Mouse (Mus musculus) adrenal gland (tissue): ENCODE data around the gene Rhobtb3.
"Not testable (repeated sequence)": the region's sequence is repeated elsewhere in the genome, so short reads cannot be mapped to it uniquely, and the experiment has no call there.

Experiments
- intact Hi-C: fragments of 180-260 bp; cut with DNase I; formaldehyde crosslinking; loops from one replicate; pipeline ENCODE4 v1.15.1; 2025

Rhobtb3 gene

DNA sequence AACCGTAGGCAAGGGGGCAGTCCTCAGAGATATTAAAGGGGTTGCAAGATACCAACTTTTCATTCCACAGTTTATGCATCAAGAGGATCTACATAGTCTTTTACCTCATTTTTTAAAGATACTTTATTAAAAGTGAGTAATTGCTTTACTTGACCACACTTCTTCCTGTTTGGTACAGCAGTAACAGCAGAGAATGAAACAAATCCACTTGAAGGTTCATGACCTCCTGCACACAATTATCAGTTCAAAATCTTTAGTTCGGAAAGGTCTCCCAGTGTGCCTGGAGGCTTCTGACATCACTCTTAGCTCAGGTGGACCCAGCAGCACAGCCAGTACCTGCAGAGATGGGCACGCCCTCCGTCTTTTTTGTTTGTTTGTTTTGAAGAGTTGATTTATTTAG, 91.7 kb downstream of the Rhobtb3 start:
- intact Hi-C loops, result no loop called here

DNA sequence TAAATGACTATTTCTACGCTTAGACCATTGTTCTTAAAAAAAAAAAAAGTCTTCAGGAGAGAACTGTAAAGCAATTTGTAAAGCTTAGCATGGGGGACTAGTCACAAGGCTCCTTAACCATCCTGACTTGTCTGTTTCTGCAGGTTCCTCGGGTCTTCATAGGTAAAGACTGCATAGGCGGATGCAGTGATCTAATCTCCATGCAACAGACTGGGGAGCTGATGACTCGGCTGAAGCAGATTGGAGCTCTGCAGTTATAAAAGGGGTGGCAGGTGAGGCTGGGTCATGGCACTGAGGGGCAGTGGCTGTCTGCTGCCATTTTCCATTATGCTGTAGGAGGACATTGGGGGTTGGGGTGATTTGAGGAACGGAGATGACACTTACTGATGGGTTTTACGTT, 96.7 kb downstream of the Rhobtb3 start:
- intact Hi-C loops, result no loop called here

DNA sequence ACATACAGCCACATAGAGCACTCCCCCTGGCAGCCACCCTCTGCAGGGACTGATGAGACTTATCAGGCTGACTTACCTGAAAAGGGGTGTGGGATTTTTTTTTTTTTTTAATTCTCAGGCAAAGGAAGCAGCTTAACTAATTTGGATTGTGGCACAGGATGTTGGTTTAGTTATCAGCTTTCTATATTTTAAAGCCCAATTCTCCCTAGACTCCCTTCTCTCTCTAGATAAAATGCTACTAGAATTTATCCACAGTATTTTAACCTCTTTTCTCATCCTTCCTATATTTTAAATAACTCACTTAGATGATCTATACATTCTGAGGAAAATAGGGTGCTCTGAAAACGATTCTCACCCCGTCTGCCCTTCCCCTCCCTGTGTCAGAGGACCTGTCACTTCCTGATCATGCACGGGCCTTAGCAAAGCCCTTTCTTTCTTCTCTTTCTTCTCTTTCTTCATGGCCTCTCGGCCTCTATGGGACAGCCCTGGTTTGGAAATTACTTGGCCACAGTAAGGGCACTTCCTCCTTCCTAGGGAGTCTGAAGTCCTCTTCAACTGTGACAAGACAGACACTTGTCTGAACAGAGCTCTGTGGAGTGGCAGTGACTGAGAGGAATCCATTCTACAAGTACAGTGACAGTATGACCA, 98.1 kb downstream of the Rhobtb3 start:
- intact Hi-C loops, result no loop called here

DNA sequence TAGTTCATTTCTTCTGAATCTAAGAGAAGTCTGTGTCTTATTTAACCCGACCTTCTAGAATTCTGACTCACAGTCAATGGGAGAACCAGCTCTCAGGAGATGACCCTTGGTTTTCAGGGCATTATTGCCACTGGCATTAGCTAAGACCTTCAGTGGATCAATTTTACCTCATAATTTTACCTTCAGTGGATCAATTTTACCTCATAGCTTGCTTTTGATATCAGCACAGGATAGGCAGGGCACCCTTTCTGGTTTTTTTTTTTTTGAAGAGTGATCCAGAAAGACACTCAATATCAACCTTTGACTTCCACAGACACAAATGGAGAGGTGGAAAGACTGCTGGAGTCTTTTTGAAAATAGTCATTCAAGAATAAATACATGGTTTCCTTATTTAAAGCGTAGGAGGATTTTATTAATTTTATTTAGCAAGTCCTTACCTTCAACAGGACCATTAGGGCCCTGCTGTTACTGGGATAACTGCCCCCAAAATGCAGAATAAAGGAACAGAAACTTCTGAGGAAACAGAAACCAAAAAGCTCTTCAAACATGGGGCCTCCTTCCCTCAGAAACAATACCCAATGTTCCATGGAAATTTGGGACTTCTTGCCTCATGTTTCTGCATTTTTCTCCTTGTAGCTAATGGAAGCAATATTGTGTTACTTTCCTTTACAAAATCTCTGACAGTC, 98.7 kb downstream of the Rhobtb3 start:
- intact Hi-C loops, result loop anchor here (5.0 kb wide), 1 partner anchor 138 kb away; the partner anchor contains the start of gene Ell2

DNA sequence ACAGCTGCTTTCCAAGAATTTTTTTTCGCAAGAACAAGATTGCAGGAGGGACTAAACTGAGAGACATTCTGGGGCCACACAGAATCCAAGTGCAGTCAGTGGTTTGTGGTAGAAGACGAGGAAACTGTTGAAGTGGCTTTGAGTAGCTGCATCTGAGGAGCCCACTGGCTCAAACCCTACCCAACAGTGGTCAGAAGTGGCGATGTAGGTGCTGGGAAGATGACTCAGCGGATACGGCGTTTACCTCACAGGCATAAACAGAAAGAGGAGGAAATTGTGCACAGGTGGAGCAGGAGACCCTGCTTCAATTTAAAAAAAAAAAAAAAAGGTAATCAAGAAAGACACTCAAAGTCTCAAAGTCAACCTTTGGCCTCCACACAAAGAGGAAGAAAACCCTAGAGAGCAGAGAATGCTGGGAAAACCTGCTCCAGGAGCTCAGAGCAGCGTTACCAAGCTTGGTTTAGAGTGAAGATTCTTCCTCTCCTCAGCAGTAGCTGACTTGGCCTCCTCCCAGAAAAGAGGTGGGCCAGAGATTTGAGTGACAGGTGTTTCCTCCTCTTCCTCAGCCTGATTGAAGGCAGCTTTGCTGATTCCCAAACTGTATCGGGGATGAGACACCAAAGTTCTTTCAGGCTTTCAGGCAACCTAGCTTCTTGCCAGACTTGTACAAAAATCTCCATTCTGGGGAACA, 99.6 kb downstream of the Rhobtb3 start:
- intact Hi-C loops, result loop anchor here (5.0 kb wide), 1 partner anchor 137 kb away; the partner anchor contains the start of gene Ell2

DNA sequence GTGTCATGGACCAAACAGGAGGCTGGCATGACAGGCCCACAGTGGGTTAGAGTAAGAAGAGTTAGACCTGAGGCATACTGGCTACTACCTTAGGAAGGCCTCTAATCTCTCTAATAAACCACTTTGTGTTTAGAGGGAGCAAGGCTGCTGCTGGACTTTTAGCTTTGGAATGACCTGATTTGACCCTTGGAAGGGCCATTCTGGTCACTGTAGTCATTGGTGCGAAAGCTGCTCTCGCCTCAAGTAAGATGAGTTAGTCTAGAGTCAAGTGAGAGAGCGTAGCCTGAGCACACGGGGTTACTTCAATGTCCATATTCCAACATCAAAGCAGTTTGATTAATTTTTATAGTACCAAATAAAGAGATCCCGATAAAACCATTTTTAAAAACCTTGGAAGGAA, 100.4 kb downstream of the Rhobtb3 start:
- intact Hi-C loops, result loop anchor here (5.0 kb wide), 1 partner anchor 136 kb away; the partner anchor contains the start of gene Ell2

DNA sequence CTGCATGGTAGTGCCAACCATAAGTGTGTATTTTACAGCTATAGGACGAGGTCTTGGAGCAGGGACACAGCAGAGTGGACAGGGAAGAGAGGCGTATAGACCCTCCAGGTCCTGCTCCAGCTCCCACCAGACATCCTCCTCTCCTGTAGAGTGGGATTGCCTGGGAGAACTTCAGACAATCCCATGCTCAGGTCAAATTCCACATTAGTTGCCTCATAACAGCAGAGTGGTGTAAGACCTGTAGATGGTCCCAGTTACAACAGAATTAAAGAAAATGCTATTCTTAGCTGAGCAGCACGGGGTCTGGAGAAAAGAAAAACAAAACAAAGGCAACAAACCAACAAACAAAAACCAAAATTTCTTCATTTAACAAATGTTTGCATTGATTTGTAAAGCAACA, 101.8 kb downstream of the Rhobtb3 start:
- intact Hi-C loops, result loop anchor here (5.0 kb wide), 1 partner anchor 135 kb away; the partner anchor contains the start of gene Ell2

DNA sequence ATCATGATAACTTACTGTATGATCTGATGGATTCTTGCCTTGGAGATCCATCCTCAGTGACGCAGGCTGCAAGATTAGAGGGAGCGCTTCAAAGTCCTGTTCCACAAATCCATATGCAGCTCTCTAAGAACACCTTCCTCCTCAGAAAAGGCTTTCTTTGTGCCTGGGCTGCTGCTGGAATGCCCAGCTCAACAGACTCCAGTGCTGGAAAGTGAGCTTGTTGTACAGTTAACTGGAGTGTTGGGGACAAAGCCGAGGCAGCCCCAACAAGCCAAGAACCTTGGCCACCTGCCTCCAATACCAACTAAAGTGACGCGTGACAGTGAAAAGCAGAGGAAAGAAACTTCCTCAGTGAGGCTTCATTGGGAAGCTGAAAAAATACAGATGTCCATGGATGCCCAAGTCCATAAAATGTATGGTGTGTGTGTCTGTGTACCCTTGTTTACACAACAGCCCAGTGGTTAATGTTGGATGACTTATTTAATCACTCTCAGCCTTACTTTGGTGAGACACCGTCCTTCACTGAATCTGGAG, 102.9 kb downstream of the Rhobtb3 start:
- intact Hi-C loops, result loop anchor here (5.0 kb wide), 1 partner anchor 134 kb away; the partner anchor contains the start of gene Ell2

DNA sequence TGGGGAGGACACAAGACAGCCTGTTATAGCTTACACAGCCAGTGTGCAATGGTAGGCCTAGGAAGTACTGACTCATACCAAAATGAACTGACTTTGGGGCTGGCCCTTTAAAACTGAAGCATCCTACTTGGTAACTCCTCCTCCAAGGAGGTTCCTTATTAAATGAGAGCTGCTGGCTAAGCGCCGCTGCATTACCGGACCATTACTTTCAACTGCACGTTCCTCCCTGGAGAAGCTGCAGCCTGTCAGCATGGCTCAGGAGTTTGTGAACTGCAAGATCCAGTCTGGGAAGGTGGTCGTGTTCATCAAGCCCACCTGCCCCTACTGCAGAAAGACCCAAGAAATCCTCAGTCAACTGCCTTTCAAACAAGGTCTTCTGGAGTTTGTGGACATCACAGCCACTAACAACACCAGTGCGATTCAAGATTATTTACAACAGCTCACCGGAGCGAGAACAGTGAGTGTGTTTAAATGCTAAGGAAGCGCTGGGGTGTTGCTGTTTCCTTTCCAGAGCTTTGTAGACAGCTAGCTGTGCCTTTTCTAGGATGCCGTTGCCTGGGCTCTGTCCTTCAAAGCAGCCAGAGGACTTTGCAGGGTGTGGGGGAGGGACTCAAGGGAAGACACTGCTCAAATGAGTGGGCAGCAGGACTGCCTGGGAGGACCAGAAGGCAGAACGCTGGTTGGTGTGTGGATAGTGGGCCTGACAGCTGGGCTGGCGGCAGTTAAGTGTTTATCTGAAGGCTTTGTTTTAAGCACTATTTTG, 103.8 kb downstream of the Rhobtb3 start, which contains the start of gene Glrx:
Gene Glrx, plus strand, starts transcription at position 150 of the 763 bp plus-strand sequence.
- intact Hi-C loops, result loop anchor here (5.0 kb wide), 1 partner anchor 133 kb away; the partner anchor contains the start of gene Ell2

DNA sequence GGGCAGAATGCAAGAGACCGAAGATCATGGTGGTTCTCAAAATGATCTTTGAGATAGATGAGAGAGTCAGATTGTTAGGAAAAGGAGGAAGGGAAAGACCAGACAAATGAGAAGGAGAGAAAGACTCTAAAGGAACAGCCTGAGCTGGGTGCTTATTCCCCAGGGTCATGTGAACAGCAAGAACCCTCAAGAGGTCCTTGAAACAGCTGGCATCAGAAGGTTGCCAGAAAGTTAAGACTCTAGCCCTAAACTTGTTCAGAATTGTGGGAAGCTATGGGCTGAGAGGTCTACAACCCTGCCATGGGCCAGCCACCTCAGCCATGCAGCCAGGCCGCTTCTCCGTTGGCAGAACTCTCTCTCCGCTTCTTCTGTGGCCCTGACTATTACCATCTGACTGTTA, 105.2 kb downstream of the Rhobtb3 start:
- intact Hi-C loops, result no loop called here

DNA sequence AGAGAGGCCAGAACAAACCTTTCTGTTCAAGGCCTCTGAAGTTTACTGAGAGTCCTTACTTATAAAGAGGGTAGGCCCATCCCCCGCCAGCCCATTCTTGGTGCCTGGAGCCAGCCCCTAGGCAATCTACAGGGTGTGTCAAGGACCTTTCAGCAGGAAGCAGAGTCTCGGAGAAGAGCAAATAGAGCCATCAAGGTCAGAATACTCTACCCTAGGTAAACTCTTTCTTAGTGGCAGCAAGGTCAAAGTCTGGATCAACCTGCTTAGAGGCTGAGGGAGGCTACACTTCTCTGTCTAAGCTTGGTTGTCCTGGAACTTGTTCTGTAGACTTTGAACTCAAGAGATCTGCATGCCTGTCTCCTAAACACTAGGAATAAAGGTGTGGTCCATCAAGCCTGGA, 108.3 kb downstream of the Rhobtb3 start:
- intact Hi-C loops, result no loop called here

DNA sequence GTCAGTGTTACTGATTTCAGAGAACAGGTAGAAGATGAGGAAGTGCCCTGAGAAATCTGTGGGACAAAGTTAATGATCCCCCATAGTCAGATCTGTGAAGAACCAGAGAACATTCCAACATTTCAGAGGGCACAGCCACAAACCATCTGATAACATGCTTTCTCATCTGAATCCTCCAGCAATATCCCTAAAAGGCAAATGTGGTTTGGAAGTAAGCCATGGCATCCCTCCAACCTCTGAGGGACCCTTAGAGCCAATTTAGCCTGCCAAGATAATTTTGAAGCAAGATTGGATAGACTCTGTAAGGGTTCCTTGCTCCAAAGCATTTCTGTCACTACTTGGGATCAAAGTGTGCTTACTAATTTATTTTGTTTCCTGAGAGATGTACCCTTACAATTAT, 110.2 kb downstream of the Rhobtb3 start:
- intact Hi-C loops, result no loop called here

DNA sequence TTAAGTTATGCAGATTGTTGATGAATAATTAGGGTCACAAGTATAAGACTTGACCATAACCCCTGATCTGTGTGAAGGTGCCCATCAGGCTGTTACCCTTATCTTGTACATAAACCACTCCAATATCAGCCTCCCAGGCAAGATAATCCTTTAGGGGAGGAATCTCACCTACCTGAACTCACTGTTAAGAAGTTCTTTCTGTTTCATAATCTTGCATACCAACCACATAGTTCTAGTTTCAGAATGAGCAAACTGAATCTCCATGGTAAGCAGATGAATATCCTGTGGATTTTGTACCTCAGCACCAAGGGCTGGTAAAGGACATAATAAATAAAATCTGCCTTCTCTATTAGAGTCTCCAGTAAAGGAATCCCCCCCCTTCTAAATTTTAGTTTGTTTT, 111.0 kb downstream of the Rhobtb3 start:
- intact Hi-C loops, result no loop called here

DNA sequence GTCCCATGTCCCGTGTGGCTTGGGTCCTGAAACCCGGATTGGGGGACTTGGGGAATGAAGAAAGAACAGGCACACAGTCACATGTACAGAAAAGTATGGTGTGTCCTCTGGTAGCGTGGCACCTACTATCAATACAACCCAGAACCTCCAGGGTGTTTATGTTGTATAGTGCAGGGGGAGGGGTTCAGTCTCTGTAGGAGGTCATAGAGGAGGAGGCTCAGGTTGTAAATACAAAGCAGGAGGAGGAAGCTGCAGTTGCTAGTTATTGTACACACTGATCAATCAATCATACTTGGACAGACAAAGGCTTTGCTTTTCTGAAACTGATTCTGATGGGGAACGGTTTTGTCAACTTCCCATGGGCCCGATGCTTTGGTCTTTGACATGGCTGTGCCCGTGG, 112.0 kb downstream of the Rhobtb3 start:
- intact Hi-C loops, result no loop called here

DNA sequence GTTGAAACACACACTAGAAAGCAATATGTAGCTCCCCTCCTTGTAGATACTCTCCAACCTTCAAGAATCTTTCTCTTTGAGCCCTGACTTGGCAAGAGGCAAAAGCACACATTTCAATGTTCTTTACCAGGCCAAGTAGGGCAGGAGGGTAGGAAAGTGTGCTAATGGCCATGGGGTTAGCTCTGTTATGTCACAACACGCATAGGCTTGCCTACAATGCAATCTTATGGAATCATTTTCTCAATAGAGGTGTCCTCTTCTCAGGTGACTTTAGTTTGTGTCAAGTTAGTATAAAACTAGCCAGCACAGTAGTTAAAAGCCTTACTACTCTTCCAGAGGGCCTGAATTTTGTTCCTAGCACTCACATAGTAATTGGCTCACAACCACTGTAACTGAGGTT, 113.0 kb downstream of the Rhobtb3 start:
- intact Hi-C loops, result no loop called here

DNA sequence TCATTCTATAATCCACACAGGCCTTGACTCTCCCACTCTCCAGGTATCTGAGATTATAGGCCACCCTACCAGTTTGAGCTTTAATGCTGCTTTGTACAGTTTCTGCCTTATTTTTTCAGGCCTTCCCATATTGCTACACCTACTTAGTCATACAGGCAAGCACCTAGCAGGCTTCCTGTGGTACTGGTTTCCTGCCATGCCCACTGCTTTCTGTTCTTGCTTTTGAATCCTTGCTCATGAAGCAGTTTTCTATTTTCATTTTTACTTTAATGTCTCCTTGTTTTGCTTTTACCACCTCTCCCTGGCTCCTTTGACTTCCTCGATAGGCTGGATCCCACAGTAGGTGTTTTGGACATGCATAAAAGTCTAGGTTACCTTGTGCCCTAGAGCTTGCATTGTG, 118.3 kb downstream of the Rhobtb3 start:
- intact Hi-C loops, result no loop called here

DNA sequence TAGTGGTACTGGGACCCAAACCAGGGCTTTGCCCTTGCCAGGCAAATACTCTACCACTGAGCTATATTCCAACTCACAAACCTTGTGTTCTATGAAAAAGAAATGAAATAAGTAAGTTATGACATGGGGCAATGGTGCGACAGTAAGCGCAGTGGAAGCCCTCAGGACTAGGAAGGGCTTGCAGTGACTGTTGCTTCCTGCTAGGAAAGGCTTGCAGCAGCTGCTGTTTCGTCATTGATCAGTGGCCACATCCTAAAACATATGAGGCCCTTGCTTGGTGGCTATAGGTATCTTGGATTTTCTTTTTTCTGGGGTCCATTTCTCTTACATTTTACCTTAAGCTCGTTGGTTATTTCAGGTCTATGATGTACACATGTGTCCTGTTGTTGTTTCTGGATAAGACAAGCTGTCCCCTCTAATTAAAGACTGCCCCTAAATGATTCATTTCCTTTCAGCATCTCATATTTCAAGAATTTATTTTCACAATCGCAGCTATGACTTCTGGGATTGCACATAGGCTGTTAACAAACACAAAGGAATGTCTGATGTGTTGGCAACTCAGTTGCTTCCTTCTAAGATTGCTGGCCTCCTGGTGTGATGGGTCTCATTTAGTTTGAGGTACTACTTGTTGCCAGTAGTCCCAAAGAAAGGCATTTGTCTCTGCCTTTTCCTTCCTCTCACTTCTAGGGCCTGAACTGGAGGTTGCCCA, 119.0 kb downstream of the Rhobtb3 start:
- intact Hi-C loops, result no loop called here

DNA sequence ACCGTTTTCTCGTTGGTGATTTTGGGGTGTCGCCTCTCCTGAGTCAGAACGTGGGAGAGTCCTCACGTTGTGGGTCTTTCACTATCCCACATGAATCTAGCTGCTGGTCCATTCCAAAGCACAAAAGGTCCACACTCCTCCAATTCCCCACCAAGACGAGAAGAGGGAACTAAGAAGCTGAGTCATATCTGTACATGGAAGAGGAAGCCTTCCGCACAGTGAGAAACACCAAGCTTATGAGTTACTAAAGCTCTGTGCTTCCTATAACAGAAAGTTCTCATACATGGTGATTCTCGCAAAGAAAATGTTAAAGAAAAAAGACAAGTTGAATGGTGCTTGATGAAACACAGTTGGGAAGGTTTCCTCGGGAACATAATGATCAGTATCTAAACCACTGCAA, 120.5 kb downstream of the Rhobtb3 start:
- intact Hi-C loops, result no loop called here

DNA sequence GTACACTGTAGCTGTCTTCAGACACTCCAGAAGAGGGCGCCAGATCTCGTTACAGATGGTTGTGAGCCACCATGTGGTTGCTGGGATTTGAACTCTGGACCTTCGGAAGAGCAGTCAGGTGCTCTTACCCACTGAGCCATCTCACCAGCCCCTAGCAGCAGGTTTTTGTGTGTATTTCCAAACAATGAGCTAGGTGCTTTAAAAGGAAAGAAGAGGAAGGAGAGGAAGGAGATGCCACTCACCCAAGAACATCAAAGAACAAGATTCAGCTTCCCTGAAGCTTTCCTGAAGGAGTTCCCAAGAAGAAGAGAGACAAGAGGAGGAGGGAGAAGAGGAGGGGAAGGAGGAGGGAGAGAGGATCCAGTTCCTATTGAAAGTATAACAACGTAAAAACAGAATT, 121.4 kb downstream of the Rhobtb3 start:
- intact Hi-C loops, result not testable (repeated sequence)

DNA sequence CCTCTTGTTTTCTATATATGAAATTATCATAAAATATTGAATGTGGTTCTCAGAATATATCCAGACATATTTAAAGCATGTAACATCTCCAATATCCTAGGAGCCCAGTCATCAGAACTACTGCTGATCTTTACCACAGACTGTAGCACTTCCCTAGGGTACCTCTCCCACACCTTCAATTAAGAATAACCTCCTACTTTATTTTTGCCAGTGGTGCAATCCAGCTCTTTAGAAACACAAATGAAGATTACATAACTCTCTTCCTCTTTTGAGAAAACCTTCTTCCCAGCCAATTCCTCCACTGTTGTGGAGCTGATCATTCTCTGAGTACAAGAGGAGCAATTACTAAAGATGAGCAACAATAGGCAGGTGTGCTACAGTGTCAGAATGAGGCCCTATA, 123.8 kb downstream of the Rhobtb3 start:
- intact Hi-C loops, result no loop called here
